14 mouse cellular contexts compared by ENCODE assay signal in genomic region chr7:142902931-142903330, GRCm38 (mm10). TPM values are rescaled to one million over a fixed set of nuclear protein-coding genes. Genes with fewer than 3 reads are reported as not detected.
DNase-seq lines count a peak whose midpoint lies in the region; ATAC-seq lines count a peak whose summit lies in the region.
"Had no signal": no experiment of that assay in that cellular context is flagged by ENCODE, and none has a peak within 500 bp of the region (broad histone marks: within the 10 kb centered on the region; RNA-seq: fewer than 3 reads in every experiment).

No protein-coding gene starts in this region.

- no peaks in the 10 kb centered on the region for H3K9me3 ChIP-seq in heart, embryonic 10.5 days
- no peaks in the 10 kb centered on the region for H3K9me3 ChIP-seq in heart, embryonic 12.5 days (replicated peaks)
- H3K9me3 ChIP-seq in embryonic facial prominence, embryonic 10.5 days: no peaks in the 10 kb centered on the region
- H3K9me3 ChIP-seq in hindbrain, embryonic 13.5 days: no peaks in the 10 kb centered on the region
- H3K9me3 ChIP-seq in midbrain, embryonic 16.5 days (replicated peaks; ENCODE audit: control insufficient read depth, low read length, poor library complexity, severe bottlenecking): no peaks in the 10 kb centered on the region
- H3K9me3 ChIP-seq: heart, embryonic 15.5 days; liver, embryonic 13.5 days had no signal

- peaks cover 46% of the 10 kb centered on the region for H3K4me1 ChIP-seq in heart, embryonic 10.5 days
- peaks cover 9% of the 10 kb centered on the region for H3K4me1 ChIP-seq in heart, embryonic 12.5 days (replicated peaks)
- H3K4me1 ChIP-seq in embryonic facial prominence, embryonic 10.5 days: peaks cover 66% of the 10 kb centered on the region
- H3K4me1 ChIP-seq in hindbrain, embryonic 13.5 days (replicated peaks): peaks cover 74% of the 10 kb centered on the region
- peaks cover 10% of the 10 kb centered on the region; the same call in 1 of the 2 replicates for H3K4me1 ChIP-seq in midbrain, embryonic 16.5 days (ENCODE audit: control insufficient read depth, insufficient read depth, low read length)
- H3K4me1 ChIP-seq: liver, embryonic 13.5 days had no signal

- no peak for DNase-seq in heart, embryonic 10.5 days (ENCODE audit: low spot score)
- DNase-seq in embryonic facial prominence, embryonic 10.5 days (ENCODE audit: low spot score): no peak
- no peak for DNase-seq in adrenal gland, adult 2 months
- DNase-seq in cerebellum, postnatal 14 days: no peak
- DNase-seq in adipocyte (ENCODE audit: low spot score): no peak
- DNase-seq: adrenal gland, postnatal 10 days; B cell, adult 2 months; kidney, adult 8-10 months; liver, embryonic 13.5 days had no signal

- no peaks in the 10 kb centered on the region for H3K36me3 ChIP-seq in heart, embryonic 10.5 days
- H3K36me3 ChIP-seq in heart, embryonic 12.5 days: no peaks in the 10 kb centered on the region
- no peaks in the 10 kb centered on the region for H3K36me3 ChIP-seq in embryonic facial prominence, embryonic 10.5 days (replicated peaks)
- no peaks in the 10 kb centered on the region for H3K36me3 ChIP-seq in hindbrain, embryonic 13.5 days
- H3K36me3 ChIP-seq in midbrain, embryonic 16.5 days (ENCODE audit: control insufficient read depth, insufficient read depth, low read length): no peaks in the 10 kb centered on the region
- H3K36me3 ChIP-seq: heart, embryonic 15.5 days; liver, embryonic 13.5 days had no signal

- H3K27ac ChIP-seq in heart, embryonic 10.5 days: peak overlapping the region; percentile 42
- H3K27ac ChIP-seq in heart, embryonic 12.5 days (ENCODE audit: poor library complexity, severe bottlenecking): no peak overlapping the region
- H3K27ac ChIP-seq in embryonic facial prominence, embryonic 10.5 days (replicated peaks): peak overlapping the region; percentile 69
- peak overlapping the region; percentile 83 for H3K27ac ChIP-seq in hindbrain, embryonic 13.5 days
- peak overlapping the region; percentile 47; the same call in 1 of the 2 replicates for H3K27ac ChIP-seq in midbrain, embryonic 16.5 days (ENCODE audit: low read length)
- H3K27ac ChIP-seq: heart, embryonic 15.5 days; liver, embryonic 13.5 days had no signal

- no peak overlapping the region for H3K4me2 ChIP-seq in heart, embryonic 12.5 days
- H3K4me2 ChIP-seq in hindbrain, embryonic 13.5 days: no peak overlapping the region
- no peak overlapping the region for H3K4me2 ChIP-seq in midbrain, embryonic 16.5 days (ENCODE audit: low read length)
- H3K4me2 ChIP-seq: heart, embryonic 15.5 days; liver, embryonic 13.5 days had no signal

- H3K27me3 ChIP-seq in heart, embryonic 10.5 days (ENCODE audit: insufficient read depth, poor library complexity, severe bottlenecking): peaks cover 99% of the 10 kb centered on the region
- H3K27me3 ChIP-seq in heart, embryonic 12.5 days (replicated peaks): peaks cover 98% of the 10 kb centered on the region
- H3K27me3 ChIP-seq in embryonic facial prominence, embryonic 10.5 days (replicated peaks; ENCODE audit: low read depth, poor library complexity, severe bottlenecking): peaks cover 49% of the 10 kb centered on the region
- 0 out of 2 replicates have a peak, but pooled peaks cover 10% of the 10 kb centered on the region for H3K27me3 ChIP-seq in hindbrain, embryonic 13.5 days
- no peaks in the 10 kb centered on the region for H3K27me3 ChIP-seq in midbrain, embryonic 16.5 days (ENCODE audit: control insufficient read depth, insufficient read depth, low read depth, low read length)

- no peak overlapping the region for H3K9ac ChIP-seq in heart, embryonic 12.5 days
- H3K9ac ChIP-seq in hindbrain, embryonic 13.5 days: peak overlapping the region; percentile 31; the same call in 1 of the 2 replicates
- no peak overlapping the region for H3K9ac ChIP-seq in midbrain, embryonic 16.5 days (ENCODE audit: low read depth, low read length)
- H3K9ac ChIP-seq: heart, embryonic 15.5 days; liver, embryonic 13.5 days had no signal

- WGBS in heart, embryonic 10.5 days: 36% methylated on average over 4 of the region's 4 CpGs
- WGBS in heart, embryonic 12.5 days: 39% methylated on average over 4 of the region's 4 CpGs
- WGBS in embryonic facial prominence, embryonic 10.5 days: 20% methylated on average over 4 of the region's 4 CpGs
- WGBS in hindbrain, embryonic 13.5 days: 17% methylated on average over 4 of the region's 4 CpGs
- WGBS in midbrain, embryonic 16.5 days: 21% methylated on average over 4 of the region's 4 CpGs

- no peak for ATAC-seq in heart, embryonic 12.5 days (ENCODE audit: insufficient number of reproducible peaks, low FRiP score)
- ATAC-seq in hindbrain, embryonic 13.5 days (ENCODE audit: low FRiP score): peak; percentile 73
- ATAC-seq in midbrain, embryonic 16.5 days: 0 out of 2 replicates have a peak, but pooled peaks have one; percentile 29

- H3K4me3 ChIP-seq in heart, embryonic 10.5 days: no peak overlapping the region
- no peak overlapping the region for H3K4me3 ChIP-seq in heart, embryonic 12.5 days
- no peak overlapping the region for H3K4me3 ChIP-seq in embryonic facial prominence, embryonic 10.5 days
- no peak overlapping the region for H3K4me3 ChIP-seq in hindbrain, embryonic 13.5 days
- no peak overlapping the region for H3K4me3 ChIP-seq in midbrain, embryonic 16.5 days (ENCODE audit: low read depth, low read length)
- H3K4me3 ChIP-seq: heart, embryonic 15.5 days; liver, embryonic 13.5 days had no signal

RNA-seq across cellular contexts. Expression of gene Th, which starts 28.0 kb away (rescaled TPM):
- polyA plus RNA-seq in heart, embryonic 10.5 days (2016; fragmentation: Nextera tagmentation; extraction: Ambion mirVana): 2.2 and 2.4 TPM in 2 replicates
- polyA plus RNA-seq in heart, embryonic 12.5 days (2016; fragmentation: Nextera tagmentation; extraction: Ambion mirVana): 0.60 and 1.0 TPM in 2 replicates
- 5.6 and 6.9 TPM in 2 replicates for polyA plus RNA-seq in embryonic facial prominence, embryonic 10.5 days (2016; fragmentation: Nextera tagmentation; extraction: Ambion mirVana)
- polyA plus RNA-seq in hindbrain, embryonic 13.5 days (2015; fragmentation: Nextera tagmentation; extraction: Ambion mirVana): 17.6 and 17.8 TPM in 2 replicates
- polyA plus RNA-seq in midbrain, embryonic 16.5 days (2015; fragmentation: Nextera tagmentation; extraction: Ambion mirVana): 17.8 and 28.7 TPM in 2 replicates
- 1,000 to 10,000 TPM in 1 of 2 experiments, 100 to 1,000 TPM in 1; 531 to 1,365 TPM for total RNA-seq in adrenal gland, adult 2 months (2021)
- polyA plus RNA-seq in adrenal gland, adult 2 months (2012; rRNA removed): 447 and 488 TPM in 2 replicates
- total RNA-seq: megakaryocyte progenitor cell, adult 5-6 weeks had no signal
- polyA plus RNA-seq: liver, embryonic 13.5 days had no signal

Comparison
In these comparisons a context has a peak if more than half of its experiments do, and no peak if none do; other contexts are left out.
1. RNA of gene Th, which starts 28.0 kb away (polyA plus RNA-seq): 447 to 488 TPM in adrenal gland, adult 2 months; 17.8 to 28.7 TPM in midbrain, embryonic 16.5 days, 17.6 to 17.8 TPM in hindbrain, embryonic 13.5 days, 5.6 to 6.9 TPM in embryonic facial prominence, embryonic 10.5 days, 2.2 to 2.4 TPM in heart, embryonic 10.5 days and 0.60 to 1.0 TPM in heart, embryonic 12.5 days; every median in the first group is over 10 times any median in the second.